Mouse (Mus musculus) limb, embryonic 15.5 days (tissue): Measurements from ENCODE around the gene Rbp7. TPM values are rescaled to one million over a fixed set of nuclear protein-coding genes. Genes with fewer than 3 reads are reported as not detected.
"Not testable (repeated sequence)": the region's sequence is repeated elsewhere in the genome, so short reads cannot be mapped to it uniquely, and the experiment has no call there.

Experiments used
- ATAC-seq: fragments of 200-750 bp; cut with Nextera tagmentation; 2 replicates; pipeline ENCODE4 v1.8.0; 2017; ENCODE audit warnings: low read depth, moderate TSS enrichment; ENCODE audit not compliant: insufficient number of reproducible peaks, low FRiP score, low TSS enrichment
- H3K27ac ChIP-seq: fragments of 300-500 bp; sonication (generic); 2 replicates; pipeline ENCODE4 v1.5.1; 2015; ENCODE audit warnings: moderate library complexity, mild to moderate bottlenecking, inconsistent platforms
- H3K27me3 ChIP-seq: fragments of 300-500 bp; sonication (generic); 2 replicates; pipeline ENCODE4 v1.6.1; 2015; ENCODE audit warnings: inconsistent platforms
- H3K36me3 ChIP-seq: fragments of 300-500 bp; sonication (generic); 2 replicates; pipeline ENCODE4 v1.6.1; 2015; ENCODE audit warnings: inconsistent platforms
- H3K4me1 ChIP-seq: fragments of 300-500 bp; sonication (generic); 2 replicates; pipeline ENCODE4 v1.6.1; 2015; ENCODE audit warnings: inconsistent platforms
- H3K4me2 ChIP-seq: fragments of 300-500 bp; sonication (generic); 2 replicates; pipeline ENCODE4 v1.6.1; 2015; ENCODE audit warnings: mild to moderate bottlenecking, inconsistent platforms
- H3K4me3 ChIP-seq: fragments of 300-500 bp; sonication (generic); 2 replicates; pipeline ENCODE4 v1.5.1; 2015; ENCODE audit warnings: mild to moderate bottlenecking, inconsistent platforms
- H3K9ac ChIP-seq: fragments of 300-500 bp; sonication (generic); 2 replicates; pipeline ENCODE4 v1.6.1; 2015; ENCODE audit warnings: inconsistent platforms
- H3K9me3 ChIP-seq: fragments of 300-500 bp; sonication (generic); 2 replicates; pipeline ENCODE4 v1.6.1; 2016; ENCODE audit warnings: inconsistent platforms
- WGBS: fragments of 180-500 bp; shearing (Covaris S2); methylation state at CpG from one replicate; pipeline ENCODE4 v1.1.7; 2015; 5-methylcytosine and 5-hydroxymethylcytosine counted together
- polyA plus RNA-seq: library from polyadenylated mRNA; unstranded; fragments of >200 nt; fragmentation: Nextera tagmentation; extraction: Ambion mirVana; gene quantifications from 2 replicates; pipeline ENCODE4 v1.2.1, GENCODE M21; 2015

Rbp7 gene
- polyA plus RNA-seq, 1 experiment from 2014 or later, result 1.0 TPM

DNA sequence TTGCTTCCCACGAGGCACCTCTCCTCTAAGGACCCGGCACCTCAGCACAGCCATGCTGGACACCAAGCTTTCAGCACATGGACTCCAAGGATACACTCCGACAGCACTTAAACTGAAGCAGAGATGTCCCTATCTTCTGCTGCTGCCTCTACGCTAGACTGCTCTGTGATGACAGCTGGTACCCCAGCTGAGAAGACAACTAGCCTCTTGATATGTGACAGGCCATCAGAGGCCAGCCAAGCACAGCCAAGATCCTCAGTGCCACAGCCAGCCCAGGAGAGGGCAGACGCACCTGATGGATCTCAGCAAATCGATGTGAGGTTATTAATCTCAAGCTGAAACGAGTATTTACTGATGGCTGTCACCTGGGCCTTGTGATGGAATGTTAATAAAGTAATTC, 20.3 kb upstream of the Rbp7 start:
- Histone ChIP-seq H3K4me1 (no peaks in the 10 kb centered on the region), H3K27ac (no peak overlapping the region), H3K27me3 (no peaks in the 10 kb centered on the region), H3K9me3 (no peaks in the 10 kb centered on the region), H3K4me2 (no peak overlapping the region), H3K9ac (no peak overlapping the region), H3K4me3 (no peak overlapping the region), H3K36me3 (peaks cover 30% of the 10 kb centered on the region)
- no peak for ATAC-seq
- WGBS, result 78% methylated on average over 7 of the region's 7 CpGs

DNA sequence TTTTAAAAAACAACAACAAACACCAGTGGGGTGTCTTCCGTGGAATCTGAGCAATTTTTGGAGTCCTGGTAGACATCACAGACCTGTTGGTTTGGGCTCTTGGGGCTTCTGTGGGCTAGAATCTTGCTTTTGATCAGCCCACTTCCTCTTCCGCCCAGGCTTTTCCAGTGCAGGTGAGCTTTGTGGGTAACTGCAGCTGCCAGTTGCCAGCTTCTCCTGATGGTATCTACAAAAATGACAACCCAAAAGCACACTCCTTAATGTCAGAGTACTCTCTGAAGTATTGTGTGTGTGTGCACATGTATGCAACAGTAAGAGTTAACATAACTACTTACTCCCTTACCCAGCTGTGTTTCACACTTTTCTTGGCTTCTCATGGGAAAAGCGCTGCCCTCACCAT, 14.8 kb upstream of the Rbp7 start:
- H3K4me1 ChIP-seq, result no peaks in the 10 kb centered on the region
- no peak for ATAC-seq
- 97% methylated on average over 3 of the region's 3 CpGs for WGBS
- no peaks in the 10 kb centered on the region for H3K27me3 ChIP-seq
- no peak overlapping the region for H3K9ac ChIP-seq
- H3K4me3 ChIP-seq, result no peak overlapping the region
- peaks cover 41% of the 10 kb centered on the region for H3K36me3 ChIP-seq
- H3K27ac ChIP-seq, result no peak overlapping the region
- no peaks in the 10 kb centered on the region for H3K9me3 ChIP-seq
- H3K4me2 ChIP-seq, result no peak overlapping the region

DNA sequence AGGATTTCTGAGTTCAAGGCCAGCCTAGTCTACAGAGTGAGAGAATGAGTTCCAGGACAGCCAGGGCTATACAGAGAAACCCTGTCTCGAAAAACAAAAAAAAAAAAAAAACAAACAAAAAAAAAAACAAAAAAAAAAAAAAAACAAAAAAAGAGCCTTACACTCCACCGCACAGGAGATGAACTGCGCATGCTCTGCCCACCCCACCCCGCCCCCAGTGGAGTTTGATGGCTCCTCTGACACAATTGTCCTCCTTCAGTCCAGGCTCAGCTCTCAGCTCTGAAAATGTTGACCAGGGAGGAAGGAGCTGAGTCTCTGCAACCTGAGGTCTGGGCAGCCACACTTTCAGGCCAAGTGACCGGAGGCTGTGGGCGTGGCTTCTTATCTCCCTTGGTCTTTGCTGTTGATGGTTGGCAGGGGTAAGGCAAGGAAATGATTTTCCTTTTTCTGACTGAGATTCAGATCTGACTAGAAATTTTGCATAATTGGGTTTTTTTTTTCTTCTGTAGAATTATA, 8.7 kb upstream of the Rbp7 start:
- H3K4me2 ChIP-seq, result no peak overlapping the region
- H3K9ac ChIP-seq, result no peak overlapping the region
- WGBS, result 80% methylated on average over 6 of the region's 6 CpGs
- H3K4me1 ChIP-seq, result no peaks in the 10 kb centered on the region
- no peaks in the 10 kb centered on the region for H3K9me3 ChIP-seq
- H3K4me3 ChIP-seq, result no peak overlapping the region
- peaks cover 9% of the 10 kb centered on the region for H3K36me3 ChIP-seq
- no peaks in the 10 kb centered on the region for H3K27me3 ChIP-seq
- no peak for ATAC-seq
- H3K27ac ChIP-seq, result no peak overlapping the region

DNA sequence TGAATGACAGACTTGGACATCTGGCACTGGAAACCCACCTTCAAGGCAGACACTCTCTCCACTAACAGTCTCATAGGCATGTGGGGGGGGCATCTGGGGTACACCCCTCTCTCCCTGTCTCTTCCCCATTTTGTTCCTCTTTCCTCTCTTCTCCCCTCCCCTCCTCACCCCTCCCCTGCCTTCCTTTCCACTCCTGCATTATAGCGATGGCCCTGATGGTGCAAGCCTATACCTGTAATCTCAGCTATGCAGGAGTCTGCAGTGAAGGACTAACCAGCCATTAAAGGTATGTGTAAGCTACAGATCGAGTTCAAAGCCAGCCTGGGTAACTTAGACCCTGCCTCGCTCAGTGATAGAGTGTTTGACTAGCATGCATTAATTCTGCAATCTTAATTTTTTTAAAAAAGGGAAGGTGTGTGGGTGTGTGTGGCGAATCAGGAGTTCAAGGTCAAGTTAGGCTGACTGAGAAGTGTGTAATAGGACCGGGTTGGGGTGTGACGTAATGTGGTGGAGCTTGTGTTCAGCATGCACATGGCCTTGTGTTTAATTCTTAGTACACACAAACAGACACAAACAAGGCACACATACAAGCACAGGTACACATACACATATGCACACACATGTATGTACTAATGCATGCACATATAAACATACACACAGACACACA, 7.7 kb upstream of the Rbp7 start:
- Histone ChIP-seq H3K36me3 (peaks cover 2% of the 10 kb centered on the region), H3K9ac (no peak overlapping the region), H3K4me3 (no peak overlapping the region), H3K4me2 (no peak overlapping the region), H3K4me1 (no peaks in the 10 kb centered on the region), H3K27ac (no peak overlapping the region), H3K9me3 (no peaks in the 10 kb centered on the region), H3K27me3 (no peaks in the 10 kb centered on the region)
- 73% methylated on average over 6 of the region's 6 CpGs for WGBS
- no peak for ATAC-seq

DNA sequence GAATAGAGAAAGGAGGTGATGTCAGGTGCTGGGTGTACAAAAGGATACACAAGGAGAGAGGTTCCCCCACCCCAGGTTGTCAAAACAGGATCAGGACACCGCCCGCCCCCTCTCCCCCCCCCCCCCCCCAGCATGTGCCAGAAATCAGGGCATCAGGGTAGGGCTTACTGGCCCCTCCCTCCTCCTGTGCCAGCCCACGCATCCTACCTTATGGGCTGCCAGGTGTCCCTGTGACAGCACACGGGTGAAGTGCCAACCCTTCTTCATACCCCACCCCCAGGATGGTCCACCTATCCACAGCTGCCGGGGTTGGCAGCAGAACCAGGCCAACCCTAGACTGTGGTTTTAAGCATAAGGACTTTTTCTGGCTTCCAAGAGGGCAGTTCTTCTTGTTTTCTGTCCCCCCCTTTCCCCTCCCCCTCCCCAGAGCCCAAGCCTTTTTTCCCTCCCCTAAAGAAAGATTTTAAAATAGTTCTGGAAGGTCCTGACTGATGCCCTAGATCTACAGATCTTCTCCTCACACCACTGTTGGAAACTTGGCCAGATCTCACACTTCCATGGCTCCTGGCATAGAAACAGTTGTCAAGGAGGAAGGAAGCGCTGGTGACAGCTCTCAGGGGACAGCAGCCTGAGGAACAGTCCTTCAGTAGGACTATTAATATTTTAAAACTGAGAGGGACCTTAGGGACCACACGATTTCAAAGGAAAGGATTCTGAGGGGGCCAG, 7.0 kb upstream of the Rbp7 start:
- WGBS, result 63% methylated on average over 6 of the region's 7 CpGs
- H3K27ac ChIP-seq, result no peak overlapping the region
- no peaks in the 10 kb centered on the region for H3K36me3 ChIP-seq
- H3K27me3 ChIP-seq, result no peaks in the 10 kb centered on the region
- no peak for ATAC-seq
- H3K9me3 ChIP-seq, result no peaks in the 10 kb centered on the region
- H3K9ac ChIP-seq, result no peak overlapping the region
- no peak overlapping the region for H3K4me3 ChIP-seq
- H3K4me1 ChIP-seq, result no peaks in the 10 kb centered on the region
- no peak overlapping the region for H3K4me2 ChIP-seq

DNA sequence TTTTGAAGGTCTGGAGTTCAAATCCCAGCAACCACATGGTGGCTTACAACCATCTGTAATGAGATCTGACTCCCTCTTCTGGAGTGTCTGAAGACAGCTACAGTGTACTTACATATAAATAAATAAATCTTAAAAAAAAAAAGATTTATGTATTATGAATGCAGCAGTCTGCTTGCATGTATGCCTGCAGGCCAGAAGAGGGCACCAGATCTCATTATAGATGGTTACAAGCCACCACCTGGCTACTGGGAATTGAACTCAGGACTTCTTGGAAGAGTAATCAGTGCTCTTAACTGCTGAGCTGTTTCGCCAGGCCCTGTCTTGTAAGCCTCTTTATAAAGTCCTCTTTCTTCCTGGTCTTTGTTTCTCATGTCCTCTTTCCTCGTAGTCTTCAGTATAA, 5.7 kb upstream of the Rbp7 start:
- not testable (repeated sequence) for H3K27ac ChIP-seq, ATAC-seq, H3K9me3 ChIP-seq, H3K4me3 ChIP-seq, H3K9ac ChIP-seq, H3K27me3 ChIP-seq, H3K4me1 ChIP-seq, H3K4me2 ChIP-seq, H3K36me3 ChIP-seq
- WGBS, result 83% methylated on average over 2 of the region's 2 CpGs

DNA sequence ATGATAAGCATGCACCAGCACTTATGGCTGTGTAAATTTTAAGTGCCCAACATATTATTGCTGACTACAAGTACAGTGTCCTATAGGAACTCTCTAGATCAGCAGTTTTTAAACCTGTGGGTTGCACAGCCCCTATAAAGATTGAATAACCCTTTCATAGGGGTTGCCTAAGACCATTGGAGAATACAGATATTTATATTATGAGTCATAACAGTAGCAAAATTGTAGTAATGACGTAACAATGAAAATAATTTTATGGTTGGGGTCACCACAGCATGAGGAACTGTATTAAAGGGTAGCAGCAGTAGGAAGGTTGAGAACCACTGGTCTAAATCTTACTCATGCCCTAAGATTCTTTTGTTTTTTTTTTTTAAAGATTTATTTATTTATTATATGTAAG, 4.6 kb upstream of the Rbp7 start:
- H3K4me2 ChIP-seq, result no peak overlapping the region
- 73% methylated on average over 1 of the region's 1 CpGs for WGBS
- H3K27me3 ChIP-seq, result no peaks in the 10 kb centered on the region
- no peaks in the 10 kb centered on the region for H3K4me1 ChIP-seq
- no peak overlapping the region for H3K9ac ChIP-seq
- no peak overlapping the region for H3K27ac ChIP-seq
- H3K4me3 ChIP-seq, result no peak overlapping the region
- H3K9me3 ChIP-seq, result no peaks in the 10 kb centered on the region
- H3K36me3 ChIP-seq, result no peaks in the 10 kb centered on the region
- no peak for ATAC-seq

DNA sequence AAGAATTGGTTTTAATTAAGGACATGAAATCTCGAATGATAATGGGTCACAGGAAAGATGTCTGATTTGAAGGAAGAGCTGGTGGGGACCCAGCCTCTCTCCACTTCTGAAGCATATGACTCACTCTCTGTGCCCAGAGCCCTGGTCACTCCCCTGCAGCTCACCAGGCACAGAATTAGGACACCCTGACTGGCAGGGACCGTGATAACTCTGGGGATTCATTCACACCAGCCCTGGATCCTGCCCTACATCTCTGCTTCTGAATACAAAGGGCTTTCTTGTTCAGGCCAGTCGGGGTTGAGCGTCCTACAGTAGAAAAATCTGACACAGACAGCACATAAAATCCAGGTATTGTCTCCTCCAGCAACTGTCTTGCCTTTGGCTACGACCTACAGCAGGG, 3.7 kb upstream of the Rbp7 start:
- no peaks in the 10 kb centered on the region for H3K27me3 ChIP-seq
- H3K9me3 ChIP-seq, result no peaks in the 10 kb centered on the region
- no peaks in the 10 kb centered on the region for H3K36me3 ChIP-seq
- WGBS, result 52% methylated on average over 5 of the region's 5 CpGs
- H3K9ac ChIP-seq, result no peak overlapping the region
- ATAC-seq, result no peak
- no peaks in the 10 kb centered on the region for H3K4me1 ChIP-seq
- no peak overlapping the region for H3K27ac ChIP-seq
- H3K4me3 ChIP-seq, result no peak overlapping the region
- no peak overlapping the region for H3K4me2 ChIP-seq

DNA sequence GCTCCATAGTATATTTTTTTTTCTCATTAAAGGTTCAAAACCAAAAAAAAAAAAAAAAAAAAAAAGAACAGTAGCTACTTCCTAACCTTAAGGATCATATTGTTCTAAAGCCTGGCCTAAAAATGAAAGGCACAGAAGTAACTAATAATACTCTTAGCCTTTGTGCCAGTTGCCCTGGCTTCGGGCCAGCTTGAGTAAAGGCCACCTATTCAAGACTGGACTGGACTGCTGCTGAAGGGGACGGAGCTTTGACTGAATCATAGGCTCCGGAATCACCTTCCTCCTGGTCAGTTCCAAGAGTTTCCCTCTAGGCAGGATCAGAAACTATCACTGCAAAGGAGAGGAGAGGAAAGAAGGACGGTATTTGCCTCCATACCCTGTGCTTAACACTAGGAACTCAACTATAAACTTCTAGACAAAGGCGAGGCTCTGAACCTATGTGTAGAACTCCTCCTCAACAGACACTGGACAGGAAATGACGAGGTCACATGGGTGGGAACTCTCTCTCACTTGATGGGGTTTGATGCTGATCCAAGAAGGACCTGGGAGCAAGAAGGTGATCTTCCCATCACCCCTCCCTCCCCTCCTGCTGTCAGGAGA, 3.2 kb upstream of the Rbp7 start:
- WGBS, result 77% methylated on average over 6 of the region's 6 CpGs
- Histone ChIP-seq H3K9me3 (no peaks in the 10 kb centered on the region), H3K27me3 (no peaks in the 10 kb centered on the region), H3K4me1 (no peaks in the 10 kb centered on the region), H3K9ac (no peak overlapping the region), H3K4me2 (no peak overlapping the region), H3K36me3 (no peaks in the 10 kb centered on the region), H3K27ac (no peak overlapping the region), H3K4me3 (no peak overlapping the region)
- ATAC-seq, result no peak

DNA sequence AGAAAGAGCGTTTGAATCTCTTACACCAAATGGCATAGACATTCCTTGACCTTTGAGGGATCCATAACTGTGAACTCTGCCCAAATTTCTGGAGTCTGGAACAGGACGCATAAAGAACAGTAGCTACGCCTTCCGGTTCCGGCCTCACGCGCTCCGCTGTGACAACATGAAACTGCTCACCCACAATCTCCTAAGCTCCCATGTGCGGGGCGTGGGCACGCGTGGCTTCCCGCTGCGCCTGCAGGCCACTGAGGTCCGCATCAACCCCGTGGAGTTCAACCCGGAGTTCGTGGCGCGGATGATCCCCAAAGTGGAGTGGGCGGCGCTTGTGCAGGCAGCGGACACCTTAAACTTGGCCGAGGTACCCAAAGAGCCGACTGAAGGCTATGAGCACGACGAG, 2.4 kb upstream of the Rbp7 start:
- not testable (repeated sequence) for ATAC-seq

DNA sequence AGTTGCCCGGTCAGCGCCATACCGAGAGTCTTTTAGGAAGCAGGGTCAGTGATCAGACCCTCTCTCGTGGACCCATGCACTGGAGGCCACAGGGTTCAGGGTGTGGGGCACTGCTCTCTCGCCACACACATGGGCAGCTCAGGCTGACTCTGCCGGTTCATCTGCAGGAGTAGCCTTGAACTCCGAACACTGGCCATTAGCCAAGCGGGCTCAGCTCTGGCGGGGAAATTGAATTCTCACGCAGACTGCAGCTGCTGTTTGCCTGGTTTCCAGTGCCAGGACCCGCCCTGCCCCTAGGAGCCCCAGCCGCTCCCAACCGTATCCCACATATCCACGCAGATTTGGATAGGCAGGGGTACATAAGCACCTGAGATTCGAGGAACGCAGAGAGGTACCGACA, 515 bp downstream of the Rbp7 start:
- Histone ChIP-seq H3K9ac (no peak overlapping the region), H3K27ac (no peak overlapping the region), H3K4me3 (no peak overlapping the region), H3K9me3 (no peaks in the 10 kb centered on the region), H3K27me3 (no peaks in the 10 kb centered on the region), H3K36me3 (no peaks in the 10 kb centered on the region), H3K4me2 (no peak overlapping the region), H3K4me1 (no peaks in the 10 kb centered on the region)
- 80% methylated on average over 17 of the region's 17 CpGs for WGBS
- ATAC-seq, result no peak

More for the DNA sequence above, 2.4 kb upstream of the Rbp7 start:
- WGBS, result 86% methylated on average over 27 of the region's 27 CpGs
- not testable (repeated sequence) for H3K36me3 ChIP-seq, H3K27ac ChIP-seq, H3K4me3 ChIP-seq, H3K9me3 ChIP-seq, H3K4me2 ChIP-seq, H3K27me3 ChIP-seq, H3K9ac ChIP-seq, H3K4me1 ChIP-seq

DNA sequence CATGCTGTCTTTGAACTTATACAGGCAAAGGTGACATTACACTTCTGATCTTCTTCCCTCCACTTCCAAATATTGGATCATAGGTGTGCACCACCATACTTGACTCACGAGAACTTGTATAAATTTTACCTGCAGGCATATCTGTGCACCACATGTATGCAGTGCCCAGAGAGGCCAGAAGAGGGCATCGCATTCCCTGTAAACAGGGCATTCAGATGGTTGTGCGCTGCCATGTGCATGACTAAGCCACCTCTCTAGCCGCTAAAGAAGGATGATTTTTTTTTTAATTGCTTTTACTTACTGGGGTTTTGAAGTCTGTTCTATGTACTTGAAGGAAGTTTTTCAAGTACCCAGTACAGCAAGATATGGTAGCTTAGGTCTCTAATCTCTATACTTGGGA, 1.1 kb downstream of the Rbp7 start:
- Histone ChIP-seq H3K36me3 (no peaks in the 10 kb centered on the region), H3K27me3 (no peaks in the 10 kb centered on the region), H3K4me3 (no peak overlapping the region), H3K4me2 (no peak overlapping the region), H3K27ac (no peak overlapping the region), H3K9ac (no peak overlapping the region), H3K4me1 (no peaks in the 10 kb centered on the region), H3K9me3 (no peaks in the 10 kb centered on the region)
- WGBS, result 79% methylated on average over 4 of the region's 4 CpGs
- no peak for ATAC-seq
